Mouse (Mus musculus) effector memory CD4-positive, alpha-beta T cell, adult 7 months (primary cell): Measurements from ENCODE around the gene Ppp2r5c. TPM values are rescaled to one million over a fixed set of nuclear protein-coding genes. Genes with fewer than 3 reads are reported as not detected.

Source experiments
- polyA plus RNA-seq: library from polyadenylated mRNA; unstranded; fragments of 100-300 nt; shearing (Covaris generic); gene quantifications from one replicate; pipeline ENCODE4 v1.2.1, GENCODE M21; 2017

Ppp2r5c gene
- 186 TPM for polyA plus RNA-seq

GRCm38 (mm10) chr12:110446290-110447170 is at the start of gene Ppp2r5c:
TSS of gene Ppp2r5c (plus strand) at chr12:110447120.

GRCm38 (mm10) chr12:110601241-110602218 is 154.6 kb downstream of the Ppp2r5c start, which contains the start of gene Dync1h1:
TSS of gene Dync1h1 (plus strand) at chr12:110601452.

Other genes starting within 250 kb of the Ppp2r5c start
- not detected for gene Dio3, start 168.1 kb upstream of the Ppp2r5c start, polyA plus RNA-seq
- 30.2 TPM for gene Dync1h1, start 154.3 kb downstream of the Ppp2r5c start, polyA plus RNA-seq
- not detected for gene 1700001K19Rik, start 235.5 kb downstream of the Ppp2r5c start, polyA plus RNA-seq